Mouse (Mus musculus) hindbrain, embryonic 13.5 days (tissue): ENCODE data around the gene Dtd1. TPM values are rescaled to one million over a fixed set of nuclear protein-coding genes. Genes with fewer than 3 reads are reported as not detected.

ENCODE experiments used
- ATAC-seq: fragments of 200-750 bp; cut with Nextera tagmentation; 2 replicates; pipeline ENCODE4 v1.8.0; 2017; ENCODE audit warnings: moderate TSS enrichment; ENCODE audit not compliant: low FRiP score
- H3K27ac ChIP-seq: fragments of 300-500 bp; sonication (generic); 2 replicates; pipeline ENCODE4 v1.5.1; 2015; ENCODE audit warnings: inconsistent platforms, mild to moderate bottlenecking, moderate library complexity
- H3K27me3 ChIP-seq: fragments of 300-500 bp; sonication (generic); 2 replicates; pipeline ENCODE4 v1.6.1; 2015; ENCODE audit warnings: mild to moderate bottlenecking, inconsistent platforms
- H3K36me3 ChIP-seq: fragments of 300-500 bp; sonication (generic); 2 replicates; pipeline ENCODE4 v1.6.1; 2015; ENCODE audit warnings: mild to moderate bottlenecking, inconsistent platforms
- H3K4me1 ChIP-seq: fragments of 300-500 bp; sonication (generic); replicated peaks from 2 replicates; pipeline ENCODE4 v1.6.1; 2015; ENCODE audit warnings: inconsistent platforms
- H3K4me2 ChIP-seq: fragments of 300-500 bp; sonication (generic); 2 replicates; pipeline ENCODE4 v1.6.1; 2015; ENCODE audit warnings: inconsistent platforms, mild to moderate bottlenecking, moderate library complexity
- H3K4me3 ChIP-seq: fragments of 300-500 bp; sonication (generic); 2 replicates; pipeline ENCODE4 v1.5.1; 2015; ENCODE audit warnings: mild to moderate bottlenecking, inconsistent platforms
- H3K9ac ChIP-seq: fragments of 300-500 bp; sonication (generic); 2 replicates; pipeline ENCODE4 v1.6.1; 2015; ENCODE audit warnings: mild to moderate bottlenecking, inconsistent platforms
- H3K9me3 ChIP-seq: fragments of 300-500 bp; sonication (generic); 2 replicates; pipeline ENCODE4 v1.6.1; 2016; ENCODE audit warnings: inconsistent platforms
- WGBS: fragments of 180-500 bp; shearing (Covaris S2); methylation state at CpG from one replicate; pipeline ENCODE4 v1.1.7; 2015; 5-methylcytosine and 5-hydroxymethylcytosine counted together
- polyA plus RNA-seq: library from polyadenylated mRNA; unstranded; fragments of >200 nt; fragmentation: Nextera tagmentation; extraction: Ambion mirVana; gene quantifications from 2 replicates; pipeline ENCODE4 v1.2.1, GENCODE M21; 2015

Dtd1 gene
- polyA plus RNA-seq, 1 experiment from 2014 or later, result 85.8 TPM

GRCm38 (mm10) chr2:144760666-144761065, 161.0 kb downstream of the Dtd1 start:
- Histone ChIP-seq H3K4me1 (no peaks in the 10 kb centered on the region), H3K27me3 (no peaks in the 10 kb centered on the region), H3K27ac (no peak overlapping the region), H3K4me3 (no peak overlapping the region), H3K36me3 (no peaks in the 10 kb centered on the region), H3K9ac (no peak overlapping the region), H3K4me2 (no peak overlapping the region), H3K9me3 (no peaks in the 10 kb centered on the region)
- ATAC-seq, result no peak
- 93% methylated on average over 6 of the region's 6 CpGs for WGBS

GRCm38 (mm10) chr2:144763706-144764105, 164.0 kb downstream of the Dtd1 start:
- WGBS, result 92% methylated on average over 9 of the region's 9 CpGs
- H3K27ac ChIP-seq, result no peak overlapping the region
- H3K9ac ChIP-seq, result no peak overlapping the region
- no peaks in the 10 kb centered on the region for H3K36me3 ChIP-seq
- no peaks in the 10 kb centered on the region for H3K9me3 ChIP-seq
- H3K4me3 ChIP-seq, result no peak overlapping the region
- no peaks in the 10 kb centered on the region for H3K27me3 ChIP-seq
- H3K4me1 ChIP-seq, result no peaks in the 10 kb centered on the region
- H3K4me2 ChIP-seq, result no peak overlapping the region
- ATAC-seq, result no peak

GRCm38 (mm10) chr2:144764116-144764788, 164.6 kb downstream of the Dtd1 start:
- H3K4me1 ChIP-seq, result no peaks in the 10 kb centered on the region
- no peaks in the 10 kb centered on the region for H3K27me3 ChIP-seq
- no peak overlapping the region for H3K4me3 ChIP-seq
- 74% methylated on average over 7 of the region's 7 CpGs for WGBS
- no peak overlapping the region for H3K4me2 ChIP-seq
- H3K9me3 ChIP-seq, result no peaks in the 10 kb centered on the region
- H3K36me3 ChIP-seq, result no peaks in the 10 kb centered on the region
- no peak for ATAC-seq
- H3K27ac ChIP-seq, result no peak overlapping the region
- no peak overlapping the region for H3K9ac ChIP-seq

GRCm38 (mm10) chr2:144765219-144765618, 165.5 kb downstream of the Dtd1 start:
- no peak overlapping the region for H3K4me2 ChIP-seq
- H3K36me3 ChIP-seq, result no peaks in the 10 kb centered on the region
- H3K4me3 ChIP-seq, result no peak overlapping the region
- no peak overlapping the region for H3K27ac ChIP-seq
- H3K4me1 ChIP-seq, result no peaks in the 10 kb centered on the region
- 96% methylated on average over 5 of the region's 5 CpGs for WGBS
- no peaks in the 10 kb centered on the region for H3K27me3 ChIP-seq
- H3K9ac ChIP-seq, result no peak overlapping the region
- ATAC-seq, result no peak
- H3K9me3 ChIP-seq, result no peaks in the 10 kb centered on the region

- 77% methylated on average over 3 of the region's 3 CpGs for WGBS
- no peaks in the 10 kb centered on the region for H3K4me1 ChIP-seq
Measured at GRCm38 (mm10) chr2:144768375-144769117, 168.8 kb downstream of the Dtd1 start.

GRCm38 (mm10) chr2:144769118-144769496, 169.4 kb downstream of the Dtd1 start:
- 87% methylated on average over 2 of the region's 2 CpGs for WGBS
- no peaks in the 10 kb centered on the region for H3K27me3 ChIP-seq
- no peak overlapping the region for H3K27ac ChIP-seq
- no peak overlapping the region for H3K4me2 ChIP-seq
- no peaks in the 10 kb centered on the region for H3K9me3 ChIP-seq
- no peak overlapping the region for H3K9ac ChIP-seq
- no peak overlapping the region for H3K4me3 ChIP-seq
- H3K4me1 ChIP-seq, result no peaks in the 10 kb centered on the region
- no peak for ATAC-seq
- H3K36me3 ChIP-seq, result no peaks in the 10 kb centered on the region

More at GRCm38 (mm10) chr2:144768375-144769117, 168.8 kb downstream of the Dtd1 start:
- no peak overlapping the region for H3K9ac ChIP-seq
- H3K27ac ChIP-seq, result no peak overlapping the region
- no peaks in the 10 kb centered on the region for H3K27me3 ChIP-seq
- no peaks in the 10 kb centered on the region for H3K9me3 ChIP-seq
- H3K36me3 ChIP-seq, result no peaks in the 10 kb centered on the region
- ATAC-seq, result no peak
- no peak overlapping the region for H3K4me2 ChIP-seq
- H3K4me3 ChIP-seq, result no peak overlapping the region

- 50% methylated on average over 3 of the region's 3 CpGs for WGBS
- peak; percentile 36; the same call in 1 of the 2 replicates for ATAC-seq
Measured at GRCm38 (mm10) chr2:144769556-144769955, 169.9 kb downstream of the Dtd1 start.

GRCm38 (mm10) chr2:144770452-144770941, 170.8 kb downstream of the Dtd1 start:
- Histone ChIP-seq H3K4me2 (no peak overlapping the region), H3K36me3 (no peaks in the 10 kb centered on the region), H3K27me3 (no peaks in the 10 kb centered on the region), H3K27ac (no peak overlapping the region), H3K9me3 (no peaks in the 10 kb centered on the region), H3K4me3 (no peak overlapping the region), H3K9ac (no peak overlapping the region), H3K4me1 (no peaks in the 10 kb centered on the region)
- 88% methylated on average over 7 of the region's 7 CpGs for WGBS
- ATAC-seq, result no peak

More at GRCm38 (mm10) chr2:144769556-144769955, 169.9 kb downstream of the Dtd1 start:
- H3K4me3 ChIP-seq, result no peak overlapping the region
- no peak overlapping the region for H3K4me2 ChIP-seq
- H3K36me3 ChIP-seq, result no peaks in the 10 kb centered on the region
- H3K27me3 ChIP-seq, result no peaks in the 10 kb centered on the region
- no peaks in the 10 kb centered on the region for H3K9me3 ChIP-seq
- no peak overlapping the region for H3K27ac ChIP-seq
- no peaks in the 10 kb centered on the region for H3K4me1 ChIP-seq
- no peak overlapping the region for H3K9ac ChIP-seq

GRCm38 (mm10) chr2:144771841-144772240, 172.1 kb downstream of the Dtd1 start:
- Histone ChIP-seq H3K4me3 (no peak overlapping the region), H3K4me2 (no peak overlapping the region), H3K4me1 (no peaks in the 10 kb centered on the region), H3K9ac (no peak overlapping the region), H3K9me3 (no peaks in the 10 kb centered on the region), H3K27ac (no peak overlapping the region), H3K36me3 (no peaks in the 10 kb centered on the region), H3K27me3 (no peaks in the 10 kb centered on the region)
- 93% methylated on average over 4 of the region's 4 CpGs for WGBS
- no peak for ATAC-seq

GRCm38 (mm10) chr2:144774636-144775160, 175.0 kb downstream of the Dtd1 start:
- ATAC-seq, result no peak
- 86% methylated on average over 8 of the region's 8 CpGs for WGBS
- no peaks in the 10 kb centered on the region for H3K4me1 ChIP-seq
- no peak overlapping the region for H3K9ac ChIP-seq
- no peaks in the 10 kb centered on the region for H3K9me3 ChIP-seq
- H3K4me2 ChIP-seq, result no peak overlapping the region
- no peaks in the 10 kb centered on the region for H3K36me3 ChIP-seq
- H3K27ac ChIP-seq, result no peak overlapping the region
- H3K4me3 ChIP-seq, result no peak overlapping the region
- H3K27me3 ChIP-seq, result no peaks in the 10 kb centered on the region

GRCm38 (mm10) chr2:144775626-144776025, 175.9 kb downstream of the Dtd1 start:
- no peak for ATAC-seq
- no peak overlapping the region for H3K27ac ChIP-seq
- no peaks in the 10 kb centered on the region for H3K36me3 ChIP-seq
- no peaks in the 10 kb centered on the region for H3K9me3 ChIP-seq
- H3K4me1 ChIP-seq, result peaks cover under 1% of the 10 kb centered on the region; the same call in 1 of the 2 replicates
- no peaks in the 10 kb centered on the region for H3K27me3 ChIP-seq
- 91% methylated on average over 4 of the region's 4 CpGs for WGBS
- H3K4me2 ChIP-seq, result no peak overlapping the region
- no peak overlapping the region for H3K4me3 ChIP-seq
- H3K9ac ChIP-seq, result no peak overlapping the region

- Histone ChIP-seq H3K4me2 (no peak overlapping the region), H3K4me3 (no peak overlapping the region), H3K9ac (no peak overlapping the region), H3K9me3 (no peaks in the 10 kb centered on the region), H3K27me3 (no peaks in the 10 kb centered on the region), H3K27ac (no peak overlapping the region), H3K36me3 (no peaks in the 10 kb centered on the region), H3K4me1 (peaks cover 4% of the 10 kb centered on the region; the same call in 1 of the 2 replicates)
- WGBS, result 87% methylated on average over 7 of the region's 7 CpGs
- no peak for ATAC-seq
Measured at GRCm38 (mm10) chr2:144779263-144779662, 179.6 kb downstream of the Dtd1 start.
